19 mouse cellular contexts compared by ENCODE assay signal in the genomic region with DNA sequence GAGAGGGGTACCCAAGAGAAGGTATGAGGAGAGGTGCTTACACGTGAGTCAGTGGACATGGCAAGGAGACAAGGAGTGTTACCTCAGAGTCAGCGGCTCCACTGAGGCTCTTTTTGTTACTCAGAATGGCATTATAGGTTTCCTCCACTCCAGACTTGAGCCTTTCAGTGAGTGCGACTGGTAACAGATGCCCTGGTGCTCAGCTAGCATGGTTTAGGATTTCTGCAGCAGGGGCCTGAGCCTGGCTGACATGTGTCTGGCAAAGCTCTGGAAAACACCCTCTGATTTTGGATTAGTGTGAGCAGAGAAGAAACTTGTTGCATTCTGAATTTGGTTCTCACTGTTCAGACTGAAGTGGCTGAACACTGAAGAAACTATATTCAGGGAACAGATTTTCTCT.
A peak's percentile ranks its signal among the peaks of the same experiment; 100 is the strongest.
DNase-seq lines count a peak whose midpoint lies in the region; ATAC-seq lines count a peak whose summit lies in the region.
"Had no signal": no experiment of that assay in that cellular context is flagged by ENCODE, and none has a peak within 500 bp of the region (broad histone marks: within the 10 kb centered on the region; RNA-seq: fewer than 3 reads in every experiment).

No protein-coding gene starts in this region.

- WGBS in heart, embryonic 12.5 days: 47% methylated on average over 3 of the region's 3 CpGs
- WGBS in limb, embryonic 10.5 days: 60% methylated on average over 3 of the region's 3 CpGs

- intact Hi-C loops in heart, postnatal 10 days (cut with DNase I): no loop called here

- peaks cover 43% of the 10 kb centered on the region for H3K4me1 ChIP-seq in heart, embryonic 12.5 days (replicated peaks)
- peaks cover 63% of the 10 kb centered on the region for H3K4me1 ChIP-seq in limb, embryonic 10.5 days

- H3K4me2 ChIP-seq in heart, embryonic 12.5 days: no peak overlapping the region
- H3K4me2 ChIP-seq: forebrain, embryonic 13.5 days; lung, embryonic 14.5 days; midbrain, embryonic 13.5 days had no signal

- peak overlapping the region; percentile 50; the same call in 1 of the 2 replicates for H3K27ac ChIP-seq in heart, embryonic 12.5 days (ENCODE audit: poor library complexity, severe bottlenecking)
- peak overlapping the region; percentile 72 for H3K27ac ChIP-seq in limb, embryonic 10.5 days
- H3K27ac ChIP-seq: forebrain, embryonic 13.5 days; macrophage; midbrain, embryonic 13.5 days had no signal

- ATAC-seq in heart, embryonic 12.5 days (ENCODE audit: insufficient number of reproducible peaks, low FRiP score): no peak
- ATAC-seq: CD4-positive, CD25-positive, alpha-beta regulatory T cell, adult 4 months; forebrain, embryonic 13.5 days; midbrain, embryonic 13.5 days had no signal

- H3K36me3 ChIP-seq in heart, embryonic 12.5 days: no peaks in the 10 kb centered on the region
- no peaks in the 10 kb centered on the region for H3K36me3 ChIP-seq in limb, embryonic 10.5 days
- H3K36me3 ChIP-seq: midbrain, embryonic 13.5 days had no signal

- DNase-seq in cerebellum, postnatal 10 days: peak; percentile 35 to 48
- no peak for DNase-seq in cerebellum, adult 11-12 months
- no peak for DNase-seq in heart, postnatal 10 days
- peak; percentile 34 for DNase-seq in NIH3T3 (ENCODE audit: low read depth)
- peak; percentile 50 for DNase-seq in limb, embryonic 10.5 days (ENCODE audit: low spot score)
- DNase-seq in c-Kit-positive CD71-positive TER-119-positive erythroid progenitor cells, embryonic 14.5 days (ENCODE audit: low spot score): no peak
- DNase-seq in right cerebral cortex, adult 18-20 months: no peak
- DNase-seq: adrenal gland, adult 2 months; cerebellum, adult 2 months; heart, adult 18-20 months; kidney, adult 8-10 months; kidney, postnatal 25 days; lung, embryonic 14.5 days; thymus, postnatal 4 days had no signal

- H3K9me3 ChIP-seq in heart, embryonic 12.5 days (replicated peaks): no peaks in the 10 kb centered on the region
- H3K9me3 ChIP-seq in limb, embryonic 10.5 days (replicated peaks): no peaks in the 10 kb centered on the region
- H3K9me3 ChIP-seq: forebrain, embryonic 13.5 days; midbrain, embryonic 13.5 days had no signal

- H3K9ac ChIP-seq in heart, embryonic 12.5 days: no peak overlapping the region
- H3K9ac ChIP-seq: forebrain, embryonic 13.5 days; lung, embryonic 14.5 days; midbrain, embryonic 13.5 days had no signal

- no peaks in the 10 kb centered on the region for H3K27me3 ChIP-seq in heart, embryonic 12.5 days (replicated peaks)
- no peaks in the 10 kb centered on the region for H3K27me3 ChIP-seq in limb, embryonic 10.5 days (ENCODE audit: low read depth, poor library complexity, severe bottlenecking)
- H3K27me3 ChIP-seq: forebrain, embryonic 13.5 days; midbrain, embryonic 13.5 days had no signal

- H3K4me3 ChIP-seq in heart, embryonic 12.5 days: no peak overlapping the region
- no peak overlapping the region for H3K4me3 ChIP-seq in limb, embryonic 10.5 days
- H3K4me3 ChIP-seq: forebrain, embryonic 13.5 days; midbrain, embryonic 13.5 days had no signal

Comparison
In these comparisons a context has a peak if more than half of its experiments do, and no peak if none do; other contexts are left out.
1. DNase-seq: peak in cerebellum, postnatal 10 days (2 of 2), NIH3T3 (single experiment) and limb, embryonic 10.5 days (single experiment); none in cerebellum, adult 11-12 months (single experiment), heart, postnatal 10 days (0 of 2), c-Kit-positive CD71-positive TER-119-positive erythroid progenitor cells, embryonic 14.5 days (single experiment) and right cerebral cortex, adult 18-20 months (single experiment).